Comparison of ENCODE assay signal across 28 mouse cellular contexts in the genomic region with DNA sequence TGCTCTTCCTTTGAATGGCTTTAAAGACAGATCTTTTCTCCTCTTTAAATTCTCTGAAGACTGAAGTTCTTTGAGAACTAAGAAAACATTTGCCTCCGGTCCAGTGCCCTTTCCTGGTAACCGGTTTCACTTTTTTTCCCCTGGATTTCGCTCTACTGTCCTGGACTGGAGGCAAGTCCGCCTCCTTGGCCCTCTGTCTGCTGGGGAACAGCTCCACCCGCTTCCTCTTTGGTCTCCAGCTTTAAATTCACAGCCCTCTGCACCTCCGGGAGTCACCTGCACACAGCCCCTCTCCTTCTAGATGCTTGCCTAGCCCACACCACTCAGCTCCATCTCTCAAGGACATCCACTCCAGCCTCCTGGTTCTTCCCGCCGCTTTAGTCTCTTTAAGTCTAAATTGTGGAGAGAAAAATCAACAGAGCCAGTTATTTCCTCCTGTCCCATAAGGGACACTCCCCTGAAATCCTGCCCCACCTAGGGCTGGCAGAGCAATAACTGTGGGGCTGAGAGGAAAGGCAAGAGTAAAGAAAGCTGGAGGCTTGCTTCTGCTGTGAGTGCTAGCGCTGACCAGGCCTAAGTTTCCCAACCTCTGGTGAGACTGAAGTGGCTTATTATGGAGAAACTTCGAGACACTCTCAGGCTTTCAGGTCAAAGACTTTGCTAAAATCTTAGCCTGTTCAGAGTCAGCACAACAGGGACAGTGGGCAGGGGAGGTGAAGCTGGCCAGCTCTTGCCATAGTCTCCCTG. TPM values are rescaled to one million over a fixed set of nuclear protein-coding genes. Genes with fewer than 3 reads are reported as not detected.
DNase-seq lines count a peak whose midpoint lies in the region; ATAC-seq and TF ChIP-seq lines count a peak whose summit lies in the region.
"Had no signal": no experiment of that assay in that cellular context is flagged by ENCODE, and none has a peak within 500 bp of the region (broad histone marks: within the 10 kb centered on the region; RNA-seq: fewer than 3 reads in every experiment).

No protein-coding gene starts in this region.

- TF ChIP-seq EP300 in heart, adult 2 months (IDR thresholded peaks at IDR 0.05; ENCODE audit: insufficient read depth, low read depth, low read length): no peak

- H3K27me3 ChIP-seq in heart, adult 2 months (ENCODE audit: control insufficient read depth, insufficient read depth, low read length): no peaks in the 10 kb centered on the region
- H3K27me3 ChIP-seq in lung, embryonic 15.5 days: no peaks in the 10 kb centered on the region
- no peaks in the 10 kb centered on the region for H3K27me3 ChIP-seq in stomach, embryonic 15.5 days (replicated peaks)
- H3K27me3 ChIP-seq: neural tube, embryonic 15.5 days; Patski had no signal

- H3K4me1 ChIP-seq in heart, adult 2 months (ENCODE audit: control insufficient read depth, insufficient read depth, low read length): peaks cover 3% of the 10 kb centered on the region
- peaks cover 14% of the 10 kb centered on the region for H3K4me1 ChIP-seq in lung, embryonic 15.5 days
- peaks cover 5% of the 10 kb centered on the region for H3K4me1 ChIP-seq in stomach, embryonic 15.5 days

- H3K36me3 ChIP-seq in heart, adult 2 months (ENCODE audit: control insufficient read depth, insufficient read depth, low read length): no peaks in the 10 kb centered on the region
- H3K36me3 ChIP-seq in lung, embryonic 15.5 days: no peaks in the 10 kb centered on the region
- H3K36me3 ChIP-seq in stomach, embryonic 15.5 days: no peaks in the 10 kb centered on the region
- H3K36me3 ChIP-seq: embryonic facial prominence, embryonic 12.5 days; heart, embryonic 10.5 days; hindbrain, embryonic 15.5 days; limb, embryonic 10.5 days; limb, embryonic 15.5 days; midbrain, embryonic 13.5 days; neural tube, embryonic 15.5 days had no signal

- DNase-seq in heart, adult 2 months: peak in 1 of 2 experiments; percentile 22
- DNase-seq in heart, postnatal 36 days: no peak
- DNase-seq in adipocyte (ENCODE audit: low spot score): peak; percentile 77
- no peak for DNase-seq in thymus, postnatal 36 days
- DNase-seq in natural killer cell, adult 2 months (ENCODE audit: low spot score in 2 of 2): no peak
- DNase-seq: adrenal gland, postnatal 14 days; cerebellum, adult 11 months; cerebellum, adult 9-11 months; embryo, embryonic 11 days; heart, postnatal 4 days; kidney, adult 11 months; kidney, postnatal 14 days; layer of hippocampus, adult 9-11 months; right cerebral cortex, postnatal 25 days; spleen, adult 18-20 months had no signal

- peak overlapping the region; percentile 40 for H3K27ac ChIP-seq in heart, adult 2 months
- peak overlapping the region; percentile 46 for H3K27ac ChIP-seq in lung, embryonic 15.5 days
- H3K27ac ChIP-seq in stomach, embryonic 15.5 days: peak overlapping the region; percentile 67; the same call in 1 of the 2 replicates
- H3K27ac ChIP-seq: embryonic facial prominence, embryonic 12.5 days; heart, embryonic 10.5 days; hindbrain, embryonic 15.5 days; limb, embryonic 10.5 days; limb, embryonic 15.5 days; liver, embryonic 14.5 days; macrophage; midbrain, embryonic 13.5 days; neural tube, embryonic 15.5 days had no signal

- no peak overlapping the region for H3K4me2 ChIP-seq in lung, embryonic 15.5 days
- H3K4me2 ChIP-seq in stomach, embryonic 15.5 days: no peak overlapping the region
- H3K4me2 ChIP-seq: embryonic facial prominence, embryonic 12.5 days; hindbrain, embryonic 15.5 days; limb, embryonic 15.5 days; midbrain, embryonic 13.5 days; neural tube, embryonic 15.5 days had no signal

- no peak overlapping the region for H3K9ac ChIP-seq in heart, adult 2 months (ENCODE audit: low read depth, low read length)
- H3K9ac ChIP-seq in lung, embryonic 15.5 days: no peak overlapping the region
- no peak overlapping the region for H3K9ac ChIP-seq in stomach, embryonic 15.5 days
- H3K9ac ChIP-seq: embryonic facial prominence, embryonic 12.5 days; hindbrain, embryonic 15.5 days; limb, embryonic 15.5 days; liver, embryonic 14.5 days; midbrain, embryonic 13.5 days; neural tube, embryonic 15.5 days had no signal

- no peaks in the 10 kb centered on the region for H3K9me3 ChIP-seq in lung, embryonic 15.5 days
- no peaks in the 10 kb centered on the region for H3K9me3 ChIP-seq in stomach, embryonic 15.5 days
- H3K9me3 ChIP-seq: embryonic facial prominence, embryonic 12.5 days; heart, embryonic 10.5 days; hindbrain, embryonic 15.5 days; limb, embryonic 10.5 days; limb, embryonic 15.5 days; midbrain, embryonic 13.5 days; neural tube, embryonic 15.5 days had no signal

- 43% methylated on average over 10 of the region's 10 CpGs for WGBS in heart, adult 2 months
- 53% methylated on average over 10 of the region's 10 CpGs for WGBS in lung, embryonic 15.5 days
- WGBS in stomach, embryonic 15.5 days: 63% methylated on average over 10 of the region's 10 CpGs

- TF ChIP-seq POLR2A in heart, adult 2 months (IDR thresholded peaks at IDR 0.05; ENCODE audit: insufficient read depth, low read depth, low read length): no peak

- no peaks in the 10 kb centered on the region for H3K79me2 ChIP-seq in heart, adult 2 months (replicated peaks; ENCODE audit: control insufficient read depth, insufficient read depth, low read length)

- no peak for ATAC-seq in lung, embryonic 15.5 days (ENCODE audit: borderline replicate concordance, extremely low read depth, low FRiP score, low TSS enrichment)
- ATAC-seq in stomach, embryonic 15.5 days (ENCODE audit: insufficient read depth, low FRiP score, low read depth): no peak
- ATAC-seq: Patski had no signal

- TF ChIP-seq CTCF in heart, adult 2 months (IDR thresholded peaks at IDR 0.05): no peak

- H3K4me3 ChIP-seq in heart, adult 2 months: no peak overlapping the region
- no peak overlapping the region for H3K4me3 ChIP-seq in lung, embryonic 15.5 days
- H3K4me3 ChIP-seq in stomach, embryonic 15.5 days (replicated peaks): no peak overlapping the region
- H3K4me3 ChIP-seq: embryonic facial prominence, embryonic 12.5 days; heart, embryonic 10.5 days; hindbrain, embryonic 15.5 days; limb, embryonic 10.5 days; limb, embryonic 15.5 days; midbrain, embryonic 13.5 days; neural tube, embryonic 15.5 days had no signal

- intact Hi-C loops in heart, adult 2 months (cut with DNase I): loop anchor here (2.0 kb wide), 1 partner anchor 21 kb away; no protein-coding TSS in a partner anchor
- intact Hi-C loops in heart, postnatal 36 days (cut with DNase I): no loop called here

RNA-seq across cellular contexts. Expression of a gene that starts 5.3 kb away (rescaled TPM):
- 1 to 10 TPM; 3.8 to 5.8 TPM for total RNA-seq in heart, adult 2 months (2021)
- polyA plus RNA-seq in heart, adult 2 months (2012; rRNA removed): 3.3 and 4.5 TPM in 2 replicates
- total RNA-seq in heart, postnatal 36 days (2021): 1 to 10 TPM; 4.4 TPM
- 11.4 and 11.5 TPM in 2 replicates for polyA plus RNA-seq in lung, embryonic 15.5 days (2015; fragmentation: Nextera tagmentation; extraction: Ambion mirVana)
- polyA plus RNA-seq in stomach, embryonic 15.5 days (2015; fragmentation: Nextera tagmentation; extraction: Ambion mirVana): 20.4 and 20.6 TPM in 2 replicates
- total RNA-seq: monocyte, adult 5-6 weeks had no signal

RNA-seq across cellular contexts. Expression of a gene that starts 53.9 kb away (rescaled TPM):
- 10 to 100 TPM; 35.5 to 37.5 TPM for total RNA-seq in heart, adult 2 months (2021)
- 102 and 118 TPM in 2 replicates for polyA plus RNA-seq in heart, adult 2 months (2012; rRNA removed)
- 10 to 100 TPM; 48.4 to 51.2 TPM for total RNA-seq in heart, postnatal 36 days (2021)
- polyA plus RNA-seq in lung, embryonic 15.5 days (2015; fragmentation: Nextera tagmentation; extraction: Ambion mirVana): 52.3 and 54.0 TPM in 2 replicates
- polyA plus RNA-seq in stomach, embryonic 15.5 days (2015; fragmentation: Nextera tagmentation; extraction: Ambion mirVana): 50.9 and 51.1 TPM in 2 replicates
